Mouse (Mus musculus): Measurements from ENCODE around the gene Sfxn2.

DNA sequence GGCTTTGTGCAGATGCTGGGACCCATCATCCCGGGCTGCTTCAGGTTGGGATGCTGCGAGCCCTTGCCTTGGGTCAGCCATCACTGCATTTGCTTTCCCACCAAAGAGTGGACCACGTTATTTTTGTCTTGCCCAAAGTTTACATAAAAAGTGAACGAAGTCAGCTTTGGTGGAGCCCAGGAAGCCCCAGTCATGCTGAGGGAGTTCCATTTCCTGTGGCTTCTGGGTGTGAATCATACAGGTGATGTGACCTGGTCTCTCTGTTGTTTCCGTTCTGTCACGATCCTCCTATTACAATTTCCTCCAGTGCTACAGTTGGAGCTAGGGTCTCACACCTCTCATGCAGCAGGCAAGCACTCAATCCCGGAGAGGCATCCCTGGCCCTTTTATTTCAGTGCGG is 44.2 kb downstream of the Sfxn2 start:
- TF ChIP-seq POLR2A (IDR thresholded peaks at IDR 0.05; ENCODE audit: extremely low read depth, insufficient read depth, low read length) (no peak), CTCF (IDR thresholded peaks at IDR 0.05; ENCODE audit: extremely low read depth, insufficient read depth, low read length) (no peak)

Measured in cortical plate, adult 2 months (tissue).